Mouse (Mus musculus) stomach, postnatal 0 days (tissue): ENCODE data around the gene Cntd1. TPM values are rescaled to one million over a fixed set of nuclear protein-coding genes. Genes with fewer than 3 reads are reported as not detected.

ENCODE experiments used
- ATAC-seq: fragments of 200-750 bp; cut with Nextera tagmentation; 2 replicates; pipeline ENCODE4 v1.8.0; 2017; ENCODE audit not compliant: low FRiP score, low TSS enrichment
- DNase-seq: peaks from one replicate; pipeline ENCODE4 v3.0.0-alpha.2; 2016; ENCODE audit warnings: low spot score
- H3K27ac ChIP-seq: fragments of 300-500 bp; sonication (generic); replicated peaks from 2 replicates; pipeline ENCODE4 v1.5.1; 2014; ENCODE audit warnings: mild to moderate bottlenecking, control low read depth
- H3K27me3 ChIP-seq: fragments of 300-500 bp; sonication (generic); 2 replicates; pipeline ENCODE4 v1.6.1; 2014; ENCODE audit warnings: low read length; ENCODE audit not compliant: control insufficient read depth, insufficient read depth
- H3K36me3 ChIP-seq: fragments of 300-500 bp; sonication (generic); 2 replicates; pipeline ENCODE4 v1.6.1; 2014; ENCODE audit warnings: low read length, mixed read lengths; ENCODE audit not compliant: control insufficient read depth, insufficient read depth
- H3K4me1 ChIP-seq: fragments of 300-500 bp; sonication (generic); replicated peaks from 2 replicates; pipeline ENCODE4 v1.6.1; 2014; ENCODE audit warnings: antibody characterized with exemption; ENCODE audit not compliant: control insufficient read depth, insufficient read depth
- H3K4me2 ChIP-seq: fragments of 300-500 bp; sonication (generic); replicated peaks from 2 replicates; pipeline ENCODE4 v1.6.1; 2014; ENCODE audit warnings: low read depth, mild to moderate bottlenecking, control low read depth, moderate library complexity
- H3K4me3 ChIP-seq: fragments of 300-500 bp; sonication (generic); 2 replicates; pipeline ENCODE4 v1.5.1; 2014; ENCODE audit warnings: low read depth, low read length, control low read depth
- H3K9ac ChIP-seq: fragments of 300-500 bp; sonication (generic); 2 replicates; pipeline ENCODE4 v1.6.1; 2014; ENCODE audit warnings: mild to moderate bottlenecking, low read length, control low read depth, mixed read lengths
- H3K9me3 ChIP-seq: fragments of 300-500 bp; sonication (generic); 2 replicates; pipeline ENCODE4 v1.6.1; 2016; ENCODE audit warnings: low read length; ENCODE audit not compliant: control insufficient read depth
- CTCF ChIP-seq: IDR thresholded peaks from 2 replicates; pipeline ENCODE4 v1.5.1; 2016; ENCODE audit warnings: antibody characterized with exemption, low read depth, mild to moderate bottlenecking, moderate library complexity
- EP300 ChIP-seq: optimal IDR thresholded peaks from 2 replicates; pipeline ENCODE3; 2016; ENCODE audit warnings: antibody characterized with exemption
- WGBS: fragments of 180-500 bp; shearing (Covaris S2); extraction: QIAGEN DNeasy Blood & Tissue Kit; methylation state at CpG from one replicate; pipeline ENCODE4 v1.1.7; 2014; 5-methylcytosine and 5-hydroxymethylcytosine counted together
- polyA plus RNA-seq: library from polyadenylated mRNA; unstranded; fragments of >200 nt; fragmentation: Nextera tagmentation; extraction: Ambion mirVana; gene quantifications from 2 replicates; pipeline ENCODE4 v1.2.1, GENCODE M21; 2015

Cntd1 gene
- polyA plus RNA-seq, 1 experiment from 2014 or later, result 0.33 TPM

DNA sequence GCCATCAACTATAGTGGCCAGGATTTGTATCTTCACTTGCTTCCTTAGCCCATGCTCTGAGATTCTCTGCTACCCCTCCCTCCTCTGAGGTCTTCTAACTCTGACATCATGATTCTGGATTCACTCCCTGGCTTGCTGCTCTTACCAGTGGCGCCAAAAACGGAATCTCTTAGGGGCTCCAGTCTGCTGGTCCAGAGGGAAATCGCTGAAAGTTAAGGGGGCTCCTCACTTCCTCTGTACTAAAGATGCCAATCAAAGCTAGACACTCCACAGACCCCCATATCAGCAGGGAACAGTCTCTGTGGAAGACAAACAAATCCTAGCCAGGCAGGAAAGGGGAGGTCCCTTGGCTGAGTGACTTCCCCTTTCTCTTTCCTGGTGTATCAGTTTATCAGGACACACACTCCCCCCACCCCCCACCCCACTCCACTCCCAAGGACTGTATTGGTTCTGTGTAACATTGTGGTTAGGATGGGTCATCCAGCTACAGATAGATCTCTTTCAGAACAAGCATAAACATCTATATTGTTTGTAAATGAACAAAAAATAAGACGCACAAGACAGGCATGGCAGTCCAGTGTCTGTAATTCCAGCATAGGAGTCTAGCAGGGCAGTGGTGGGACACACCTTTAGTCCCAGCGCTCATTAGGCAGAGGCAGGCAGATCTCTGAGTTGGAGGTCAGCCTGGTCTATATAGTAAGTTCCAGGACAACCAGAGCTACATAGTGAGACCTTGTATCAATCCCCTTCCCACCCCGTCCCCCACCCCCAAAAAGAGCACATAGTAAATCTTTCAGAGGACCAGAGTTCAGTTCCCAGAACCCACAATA, 46.6 kb upstream of the Cntd1 start:
- Histone ChIP-seq H3K4me3 (peak overlapping the region; percentile 27; the same call in 1 of the 2 replicates), H3K27ac (peak overlapping the region; percentile 92), H3K27me3 (no peaks in the 10 kb centered on the region), H3K4me1 (no peaks in the 10 kb centered on the region; the same call in 1 of the 2 replicates), H3K9ac (peak overlapping the region; percentile 52), H3K4me2 (peak overlapping the region; percentile 55), H3K9me3 (no peaks in the 10 kb centered on the region), H3K36me3 (no peaks in the 10 kb centered on the region)
- TF ChIP-seq CTCF (no peak), EP300 (no peak)
- no peak for DNase-seq
- 39% methylated on average over 6 of the region's 6 CpGs for WGBS
- ATAC-seq, result peak; percentile 52; the same call in 1 of the 2 replicates

DNA sequence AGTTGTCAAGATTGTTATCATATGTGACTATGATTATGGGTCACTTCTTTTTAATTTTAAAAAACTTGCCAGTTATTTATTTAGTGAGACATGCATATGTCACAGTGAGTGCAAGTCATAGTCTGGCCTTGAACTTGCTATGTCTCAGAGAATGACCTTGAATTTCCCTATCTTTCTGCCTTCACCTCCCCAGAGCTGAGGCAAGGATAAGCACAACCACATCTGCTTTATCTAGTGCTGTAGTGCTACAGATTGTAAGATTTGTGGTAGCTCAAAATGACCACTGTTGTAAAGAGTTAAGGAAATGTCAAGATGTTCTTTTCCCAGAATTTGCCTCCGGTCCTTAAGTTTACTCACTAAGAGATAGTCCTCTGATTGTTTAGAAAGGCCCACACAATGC, 45.6 kb upstream of the Cntd1 start:
- TF ChIP-seq EP300 (no peak), CTCF (no peak)
- 53% methylated on average over 1 of the region's 1 CpGs for WGBS
- no peak overlapping the region for H3K9ac ChIP-seq
- no peak overlapping the region for H3K27ac ChIP-seq
- ATAC-seq (no peak), DNase-seq (no peak)
- no peak overlapping the region for H3K4me3 ChIP-seq
- H3K9me3 ChIP-seq, result no peaks in the 10 kb centered on the region
- H3K36me3 ChIP-seq, result no peaks in the 10 kb centered on the region
- H3K4me1 ChIP-seq, result no peaks in the 10 kb centered on the region; the same call in 1 of the 2 replicates
- no peak overlapping the region for H3K4me2 ChIP-seq
- no peaks in the 10 kb centered on the region for H3K27me3 ChIP-seq

DNA sequence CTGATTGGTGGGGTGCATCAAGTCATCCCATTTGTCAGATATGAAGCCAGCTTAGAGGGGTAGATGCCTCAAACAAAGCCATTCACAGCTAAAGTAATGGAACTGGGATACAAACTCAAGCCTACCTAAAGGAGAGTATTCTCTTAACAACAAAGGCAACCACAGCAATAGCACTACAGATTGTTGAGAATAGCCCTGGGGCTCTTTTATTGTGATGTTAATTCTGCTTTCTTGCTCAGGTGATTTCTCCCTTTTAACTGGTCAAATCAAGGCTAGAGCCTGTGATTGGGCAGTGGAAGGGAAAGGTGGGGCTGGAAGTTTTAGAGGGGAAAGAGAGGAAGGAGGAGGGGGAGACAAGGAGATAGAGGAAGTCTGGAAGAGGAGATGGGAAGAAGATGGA, 44.7 kb upstream of the Cntd1 start:
- no peak for ATAC-seq
- no peaks in the 10 kb centered on the region; the same call in 1 of the 2 replicates for H3K4me1 ChIP-seq
- no peaks in the 10 kb centered on the region for H3K36me3 ChIP-seq

DNA sequence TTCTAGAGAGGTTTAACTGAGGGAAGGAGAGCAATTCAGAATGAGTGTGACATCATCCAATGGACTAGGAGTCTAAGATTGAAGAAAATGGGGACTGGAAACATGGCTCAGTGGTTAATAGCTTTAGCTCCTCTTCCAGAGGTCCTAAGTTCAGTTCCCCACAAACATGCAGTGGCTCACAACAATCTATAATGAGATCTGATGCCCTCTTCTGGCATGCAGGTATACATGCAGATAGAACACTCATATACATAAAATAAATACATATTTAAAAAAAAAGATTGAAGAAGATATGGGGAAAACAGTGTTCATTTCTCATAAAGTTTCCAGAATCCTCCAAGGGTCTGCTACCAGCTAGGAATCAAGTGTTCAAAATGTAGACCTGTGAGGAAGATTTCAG, 43.4 kb upstream of the Cntd1 start:
- Histone ChIP-seq H3K9me3 (no peaks in the 10 kb centered on the region), H3K36me3 (no peaks in the 10 kb centered on the region), H3K27ac (no peak overlapping the region), H3K4me3 (no peak overlapping the region), H3K27me3 (no peaks in the 10 kb centered on the region), H3K9ac (no peak overlapping the region), H3K4me1 (no peaks in the 10 kb centered on the region; the same call in 1 of the 2 replicates), H3K4me2 (no peak overlapping the region)
- no peak for DNase-seq
- ATAC-seq, result no peak
- TF ChIP-seq EP300 (no peak), CTCF (peak; percentile 28)

More for the DNA sequence above, 44.7 kb upstream of the Cntd1 start:
- Histone ChIP-seq H3K27ac (no peak overlapping the region), H3K27me3 (no peaks in the 10 kb centered on the region), H3K9ac (no peak overlapping the region), H3K4me3 (no peak overlapping the region), H3K9me3 (no peaks in the 10 kb centered on the region), H3K4me2 (no peak overlapping the region)
- TF ChIP-seq CTCF, result no peak
- no peak for DNase-seq

DNA sequence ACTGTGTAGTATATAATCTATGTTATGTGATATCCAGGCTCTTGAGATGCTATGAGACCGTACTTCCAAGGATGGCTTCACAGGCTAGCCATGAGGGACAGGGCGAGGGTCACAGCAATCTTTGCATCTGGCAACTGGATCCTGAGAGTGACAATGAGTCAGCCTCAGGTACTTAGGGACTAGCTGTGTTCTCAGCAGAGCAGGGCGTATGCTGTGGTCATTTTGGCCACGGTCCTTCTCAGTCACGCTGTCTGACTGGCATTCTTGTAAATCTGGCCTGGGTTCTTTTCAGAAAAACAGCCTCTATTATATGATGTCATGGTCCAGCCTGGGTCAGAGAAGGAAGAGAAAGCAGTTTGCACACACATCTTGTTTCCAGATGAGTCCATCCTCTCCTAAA, 42.0 kb upstream of the Cntd1 start:
- no peak for TF ChIP-seq EP300
- TF ChIP-seq CTCF, result no peak
- H3K9ac ChIP-seq, result no peak overlapping the region
- no peak for ATAC-seq
- no peaks in the 10 kb centered on the region for H3K36me3 ChIP-seq
- no peaks in the 10 kb centered on the region for H3K27me3 ChIP-seq
- no peak overlapping the region for H3K27ac ChIP-seq
- no peaks in the 10 kb centered on the region for H3K9me3 ChIP-seq
- no peak for DNase-seq
- H3K4me1 ChIP-seq, result no peaks in the 10 kb centered on the region
- no peak overlapping the region for H3K4me3 ChIP-seq
- 93% methylated on average over 5 of the region's 5 CpGs for WGBS
- H3K4me2 ChIP-seq, result no peak overlapping the region

DNA sequence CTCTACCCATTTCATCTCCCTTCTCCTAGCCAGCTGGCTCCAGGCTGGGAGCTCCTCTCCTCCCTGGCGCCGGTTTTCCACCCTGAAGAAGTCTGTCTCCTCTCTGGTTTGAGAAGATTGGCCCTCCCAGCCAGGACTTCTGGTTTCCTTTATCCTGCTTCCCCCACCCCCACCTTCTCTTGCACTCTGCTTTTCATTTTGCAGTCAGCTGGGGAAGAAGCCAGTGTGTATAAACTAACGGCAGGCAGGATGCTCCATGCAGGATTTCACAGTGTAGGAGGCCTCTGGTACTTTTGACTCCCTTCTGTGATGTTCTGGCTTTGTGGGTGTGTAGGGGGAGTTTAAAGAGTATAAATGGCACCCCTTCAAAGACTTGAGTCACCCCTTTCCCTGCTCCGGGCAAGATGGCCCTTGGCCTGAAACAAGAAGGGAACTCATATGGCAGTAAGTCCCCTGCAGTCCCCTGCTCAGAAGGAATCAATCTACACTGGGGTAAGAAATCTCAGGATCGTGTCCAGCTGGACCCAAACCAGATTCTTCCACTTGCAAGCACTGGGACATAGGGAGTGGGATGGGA, 40.7 kb upstream of the Cntd1 start:
- ATAC-seq (no peak), DNase-seq (no peak)
- Histone ChIP-seq H3K4me1 (no peaks in the 10 kb centered on the region), H3K27ac (peak overlapping the region; percentile 63), H3K4me3 (no peak overlapping the region), H3K9ac (peak overlapping the region; percentile 18; the same call in 1 of the 2 replicates), H3K36me3 (no peaks in the 10 kb centered on the region), H3K9me3 (no peaks in the 10 kb centered on the region), H3K4me2 (no peak overlapping the region), H3K27me3 (no peaks in the 10 kb centered on the region)
- TF ChIP-seq EP300, result no peak
- 39% methylated on average over 5 of the region's 5 CpGs for WGBS
